Mouse (Mus musculus) cerebellum, adult 11-12 months (tissue): ENCODE results near the gene Gm12169.
"Not testable (repeated sequence)": the region's sequence is repeated elsewhere in the genome, so short reads cannot be mapped to it uniquely, and the experiment has no call there.

Experiments used
- DNase-seq: peaks from one replicate; pipeline ENCODE4 v3.0.0; 2022

The Gm12169 gene

GRCm38 (mm10) chr11:46523912-46524311 is at the start of gene Gm12169:
Gm12169 (plus strand) TSS chr11:46524212.
- DNase-seq = no peak

- DNase-seq = no peak
These were observed 49.8 kb upstream of the Gm12169 start for GRCm38 (mm10) chr11:46474220-46474619.

- no peak for DNase-seq
These were observed 44.7 kb upstream of the Gm12169 start for GRCm38 (mm10) chr11:46479311-46479710.

- no peak for DNase-seq
These were observed 43.5 kb upstream of the Gm12169 start for GRCm38 (mm10) chr11:46480517-46480916.

- no peak for DNase-seq
These were observed 35.8 kb upstream of the Gm12169 start for GRCm38 (mm10) chr11:46488231-46488630.

GRCm38 (mm10) chr11:46488650-46489049 is 35.4 kb upstream of the Gm12169 start:
- DNase-seq = no peak

GRCm38 (mm10) chr11:46507146-46507545 is 16.9 kb upstream of the Gm12169 start:
- DNase-seq = no peak

GRCm38 (mm10) chr11:46509900-46510299 is 14.1 kb upstream of the Gm12169 start:
- no peak for DNase-seq

GRCm38 (mm10) chr11:46521341-46521740 is 2.7 kb upstream of the Gm12169 start:
- not testable (repeated sequence) for DNase-seq

GRCm38 (mm10) chr11:46522719-46523118 is 1.3 kb upstream of the Gm12169 start:
- DNase-seq = no peak

- no peak for DNase-seq
These were observed 6.1 kb downstream of the Gm12169 start for GRCm38 (mm10) chr11:46530149-46530548.

GRCm38 (mm10) chr11:46536978-46537377 is 13.0 kb downstream of the Gm12169 start:
- DNase-seq = no peak

- DNase-seq = no peak
These were observed 19.5 kb downstream of the Gm12169 start for GRCm38 (mm10) chr11:46543530-46543929.

- no peak for DNase-seq
These were observed 25.7 kb downstream of the Gm12169 start for GRCm38 (mm10) chr11:46549721-46550120.

- no peak for DNase-seq
These were observed 28.7 kb downstream of the Gm12169 start for GRCm38 (mm10) chr11:46552741-46553140.

- DNase-seq = no peak
These were observed 37.1 kb downstream of the Gm12169 start for GRCm38 (mm10) chr11:46561096-46561495.

- no peak for DNase-seq
These were observed 40.7 kb downstream of the Gm12169 start for GRCm38 (mm10) chr11:46564671-46565070.

- no peak for DNase-seq
These were observed 42.0 kb downstream of the Gm12169 start for GRCm38 (mm10) chr11:46565967-46566366.

GRCm38 (mm10) chr11:46569107-46569506 is 45.1 kb downstream of the Gm12169 start:
- no peak for DNase-seq

GRCm38 (mm10) chr11:46571327-46571726 is 47.3 kb downstream of the Gm12169 start, which contains the start of gene BC053393:
BC053393 (plus strand) TSS chr11:46571536.
- no peak for DNase-seq

- DNase-seq = no peak
These were observed 54.8 kb downstream of the Gm12169 start for GRCm38 (mm10) chr11:46578771-46579281.

GRCm38 (mm10) chr11:46580428-46580827 is 56.4 kb downstream of the Gm12169 start:
- DNase-seq = no peak

- no peak for DNase-seq
These were observed 58.7 kb downstream of the Gm12169 start for GRCm38 (mm10) chr11:46582741-46583140.
